Mouse (Mus musculus) spleen, adult 12 weeks (tissue): ENCODE measurements around the gene Metap2.
"Not testable (repeated sequence)": the region's sequence is repeated elsewhere in the genome, so short reads cannot be mapped to it uniquely, and the experiment has no call there.

Experiments used
- DNase-seq: peaks from one replicate; pipeline ENCODE4 v3.0.0; 2022; ENCODE audit warnings: low spot score

The Metap2 gene

DNA sequence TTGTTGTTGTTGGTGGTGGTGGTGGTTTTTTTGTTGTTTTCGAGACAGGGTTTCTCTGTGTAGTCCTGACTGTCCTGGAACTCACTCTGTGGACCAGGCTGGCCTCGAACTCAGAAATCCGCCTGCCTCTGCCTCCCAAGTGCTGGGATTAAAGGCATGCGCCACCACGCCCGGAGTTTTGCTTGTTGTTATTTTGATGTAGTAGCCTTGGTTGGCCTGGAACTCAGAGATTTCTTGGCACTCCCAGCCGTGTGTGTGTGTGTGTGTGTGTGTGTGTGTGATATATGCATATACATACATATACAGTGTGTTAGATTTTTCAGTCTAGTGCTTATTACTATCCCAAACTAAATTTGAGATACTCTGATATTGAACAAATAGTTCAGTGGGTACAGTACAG lies 61.8 kb downstream of the Metap2 start:
- DNase-seq = not testable (repeated sequence)

DNA sequence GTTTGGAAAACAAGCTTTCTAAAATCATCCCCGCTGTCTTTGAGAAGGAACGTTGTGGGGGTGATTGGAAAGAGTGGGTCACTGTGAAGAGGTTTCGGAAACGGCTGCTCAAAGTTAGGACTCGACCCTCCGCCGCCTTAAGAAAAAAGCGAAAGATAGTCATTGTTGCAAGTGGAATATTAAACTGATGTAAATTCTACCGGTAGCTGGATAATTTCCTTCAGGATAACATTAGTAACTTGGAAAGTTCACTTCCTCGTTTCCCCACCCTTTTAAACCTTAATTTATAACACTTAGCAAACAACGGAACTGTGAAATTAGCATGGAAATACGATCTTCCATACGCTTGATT lies 62.5 kb downstream of the Metap2 start:
- no peak for DNase-seq

DNA sequence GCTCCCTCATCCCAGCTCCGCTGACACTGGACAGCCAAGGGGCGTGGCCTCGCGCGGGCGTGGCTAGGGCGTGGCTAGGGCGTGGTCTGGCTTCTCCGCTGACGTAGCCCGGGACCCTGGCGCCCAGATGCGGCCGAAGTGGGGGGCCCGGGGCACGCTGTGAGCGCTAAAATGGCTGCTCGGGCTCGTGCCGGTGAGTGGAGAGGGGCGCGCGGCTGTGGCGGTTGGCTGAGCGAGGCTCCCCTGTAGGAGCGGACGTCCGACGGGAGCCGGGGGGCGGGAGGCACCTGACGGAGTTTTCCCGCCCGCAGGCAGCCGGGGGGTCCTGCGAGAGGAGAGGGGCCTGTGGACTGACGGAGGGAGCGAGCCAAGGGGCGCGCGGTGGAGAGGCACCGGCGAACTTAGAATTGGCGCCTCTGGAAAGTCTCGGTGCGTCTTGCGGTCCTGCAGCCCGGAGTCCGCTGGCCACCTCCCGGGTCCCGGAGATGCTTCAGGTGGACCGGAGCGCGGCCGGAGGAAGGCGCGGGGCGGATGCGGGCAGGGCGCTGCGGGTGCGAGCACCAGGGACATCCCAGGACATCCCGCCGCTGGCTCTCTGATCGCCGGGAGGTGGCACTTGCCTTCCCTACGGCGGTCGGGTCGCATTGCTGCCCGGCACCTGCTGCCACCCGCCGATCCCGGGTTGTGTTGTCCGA lies 63.0 kb downstream of the Metap2 start:
- DNase-seq = peak; percentile 44

DNA sequence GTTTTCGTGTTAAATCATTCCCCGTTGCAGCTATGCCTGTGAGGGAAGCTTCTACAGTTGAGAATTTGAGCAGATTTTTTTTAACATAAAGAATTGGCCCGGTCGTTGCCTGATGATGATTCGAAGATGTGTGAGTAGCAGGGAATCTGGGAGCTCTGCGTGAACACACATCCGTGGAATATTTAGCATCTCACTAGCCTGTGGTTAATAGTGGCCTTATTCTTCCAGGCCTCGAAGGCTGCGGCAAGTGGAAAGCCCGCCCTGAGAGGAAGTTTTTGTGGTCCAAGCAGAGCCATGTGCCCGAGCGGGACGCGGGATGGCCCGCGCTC lies 63.6 kb downstream of the Metap2 start:
- DNase-seq = no peak

GRCm38 (mm10) chr10:93832811-93833210 lies 64.1 kb downstream of the Metap2 start:
- DNase-seq = no peak

DNA sequence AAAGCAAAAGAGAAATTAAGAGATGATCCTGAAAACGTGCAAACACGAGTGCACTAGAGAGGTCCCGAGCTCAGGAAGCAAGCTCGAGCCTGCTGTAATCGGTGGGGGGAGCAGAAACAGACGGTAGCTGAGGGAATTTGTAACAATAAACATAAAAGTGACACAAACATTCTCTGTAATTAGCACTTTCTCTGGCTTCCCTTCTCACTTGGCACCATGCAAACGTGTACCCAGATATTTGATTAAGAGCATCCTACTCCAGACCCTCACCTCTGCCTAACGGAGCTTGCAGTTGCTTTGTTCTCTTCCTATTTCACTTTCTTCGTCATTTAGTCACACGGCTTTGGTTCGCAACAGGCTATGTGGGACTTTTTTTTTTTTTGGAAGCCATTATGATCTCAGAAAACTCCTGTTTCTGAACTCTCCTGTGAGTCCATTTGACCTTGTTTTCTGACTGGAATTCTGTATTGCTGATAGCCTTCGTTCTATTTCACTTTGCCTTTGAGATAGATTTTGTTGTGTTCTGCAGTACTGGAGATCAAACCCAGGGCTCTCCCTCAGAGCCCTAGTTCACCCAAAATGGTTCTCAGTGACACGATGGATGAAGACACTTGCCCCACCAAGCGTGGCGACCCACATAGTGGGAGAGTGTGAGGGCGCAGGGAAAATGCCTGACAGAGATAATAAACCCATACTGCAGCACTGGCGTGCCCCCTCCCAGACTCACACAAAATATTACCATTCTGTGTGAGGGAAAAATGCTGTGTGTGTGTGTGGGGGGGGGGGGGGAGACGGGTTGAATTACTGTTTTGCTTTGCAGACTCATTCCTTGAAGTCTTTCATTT lies 64.9 kb downstream of the Metap2 start:
- no peak for DNase-seq

DNA sequence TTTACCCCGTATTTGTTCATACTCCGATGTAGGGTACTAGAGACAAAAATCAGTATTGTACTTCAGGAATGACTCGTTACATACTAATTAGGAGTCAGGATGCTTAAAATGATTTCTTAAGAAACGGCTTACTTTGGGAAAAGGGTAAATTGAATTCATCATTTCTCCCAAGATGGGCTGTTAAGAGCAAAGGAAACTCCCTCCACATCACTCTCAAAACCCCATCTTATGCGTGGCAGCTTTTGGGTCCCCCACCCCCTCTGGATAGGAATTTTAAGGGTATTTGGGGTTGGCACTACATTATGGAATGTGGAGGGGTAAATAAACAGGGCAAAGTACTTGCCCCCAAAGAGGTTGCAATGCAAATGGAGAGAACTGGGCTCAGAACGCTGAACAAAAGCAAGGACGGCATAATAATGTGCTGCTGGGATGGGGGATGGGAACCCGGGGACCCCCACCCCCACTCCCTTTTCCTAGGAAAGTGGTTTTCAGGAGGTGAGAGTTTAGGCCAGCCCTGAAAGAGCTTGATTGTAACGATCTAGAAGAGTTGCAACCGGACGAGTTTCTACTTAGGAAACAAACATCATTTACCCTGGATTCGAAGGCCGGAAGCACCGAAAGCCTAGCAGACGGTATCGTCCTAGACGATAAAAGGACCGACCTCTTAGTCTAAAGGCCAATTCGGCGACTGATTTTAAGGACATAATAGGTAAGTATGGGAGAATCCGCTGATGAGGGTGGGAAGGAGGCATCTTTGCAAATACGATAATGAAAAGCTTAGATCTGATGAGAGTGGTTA lies 65.8 kb downstream of the Metap2 start, which contains the start of gene Usp44:
Gene Usp44, plus strand, starts transcription at position 625 of the 799 bp plus-strand sequence.
- no peak for DNase-seq

- DNase-seq = no peak
These were observed 66.7 kb downstream of the Metap2 start for GRCm38 (mm10) chr10:93829898-93830831.

GRCm38 (mm10) chr10:93818661-93819060 lies 78.2 kb downstream of the Metap2 start:
- peak; percentile 40 for DNase-seq

DNA sequence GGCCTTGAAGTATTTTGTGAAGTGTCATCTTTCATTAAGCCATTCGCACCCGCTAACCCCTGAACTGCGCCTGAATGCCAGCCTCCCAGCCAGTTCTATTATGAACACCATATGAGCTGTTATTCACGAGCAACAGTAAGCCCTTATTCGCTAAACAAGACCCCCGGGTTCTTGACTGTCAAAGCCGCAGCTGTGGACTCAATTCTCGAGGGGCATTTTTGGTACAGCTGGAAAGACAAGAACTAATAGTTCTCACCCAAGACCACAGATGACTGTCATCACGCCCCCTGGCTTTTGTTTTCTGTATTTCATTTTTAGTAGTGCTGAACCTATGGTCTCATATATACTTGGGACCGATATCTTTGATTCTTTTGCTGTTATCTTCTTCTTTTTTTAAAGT lies 83.1 kb downstream of the Metap2 start:
- DNase-seq = no peak

DNA sequence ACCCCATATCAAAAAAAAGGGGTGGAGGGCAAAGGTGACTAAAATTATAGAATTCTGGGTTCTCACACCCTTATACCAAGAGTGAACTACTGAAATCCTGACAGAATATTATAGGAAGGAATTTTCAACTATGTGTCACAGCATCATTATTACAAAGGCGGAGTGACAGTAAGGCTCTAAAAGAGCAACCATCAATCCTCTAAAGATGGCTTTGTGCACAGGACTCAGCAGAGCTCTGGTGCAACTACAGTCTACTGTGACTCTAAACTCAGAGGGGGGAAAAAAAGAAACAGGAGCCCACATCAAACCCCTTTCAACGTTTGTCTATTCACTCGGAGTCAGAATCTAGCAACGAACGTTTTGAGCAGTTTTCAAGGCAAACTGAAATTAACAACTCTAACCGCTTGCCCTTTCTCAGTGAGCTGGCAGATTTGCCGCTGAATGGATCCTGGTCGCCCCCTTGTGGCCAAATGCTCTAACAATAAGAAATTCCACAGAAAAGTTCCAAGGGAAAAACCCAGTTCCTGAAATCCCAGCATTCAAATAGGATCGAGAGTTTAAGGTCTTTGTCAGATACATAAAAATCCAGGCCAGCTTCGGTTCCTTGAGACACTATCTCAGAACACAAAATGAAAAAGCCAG lies 84.0 kb downstream of the Metap2 start:
- no peak for DNase-seq

GRCm38 (mm10) chr10:93812098-93812497 lies 84.8 kb downstream of the Metap2 start:
- no peak for DNase-seq

- no peak for DNase-seq
These were observed 86.2 kb downstream of the Metap2 start for GRCm38 (mm10) chr10:93810590-93811185.

DNA sequence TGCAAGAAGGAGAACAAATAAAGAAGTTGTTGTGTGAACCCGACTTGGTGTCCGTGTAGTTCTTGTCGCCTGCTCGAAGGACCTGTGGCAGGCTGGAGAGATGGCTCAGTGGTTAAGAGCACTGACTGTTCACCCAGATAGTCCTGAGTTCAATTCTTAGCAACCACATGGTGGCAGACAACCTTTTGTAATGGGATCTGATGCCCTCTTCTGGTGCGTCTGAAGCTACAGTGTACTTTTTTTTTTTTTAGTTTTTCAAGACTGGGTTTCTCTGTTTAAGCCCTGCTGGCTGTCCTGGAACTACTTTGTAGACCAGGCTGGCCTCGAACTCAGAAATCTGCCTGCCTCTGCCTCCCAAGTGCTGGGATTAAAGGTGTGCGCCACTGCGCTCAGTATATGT lies 87.5 kb downstream of the Metap2 start:
- not testable (repeated sequence) for DNase-seq
